Mouse (Mus musculus): ENCODE data around the gene Ddx23. TPM values are rescaled to one million over a fixed set of nuclear protein-coding genes. Genes with fewer than 3 reads are reported as not detected.

The Ddx23 gene
- polyA plus RNA-seq, 1 experiment from 2014 or later: 24.7 TPM

- Histone ChIP-seq H3K4me2 (peak overlapping the region; percentile 38), H3K9ac (peak overlapping the region; percentile 26), H3K9me3 (no peaks in the 10 kb centered on the region), H3K4me3 (peak overlapping the region; percentile 14), H3K27me3 (no peaks in the 10 kb centered on the region), H3K27ac (peak overlapping the region; percentile 77), H3K4me1 (peaks cover 46% of the 10 kb centered on the region), H3K36me3 (peaks cover 69% of the 10 kb centered on the region)
- 45% methylated on average over 13 of the region's 13 CpGs for WGBS
- ATAC-seq (ENCODE audit: insufficient number of reproducible peaks, low FRiP score, low TSS enrichment, low read depth): no peak; the same call in 1 of the 2 replicates
Observed at GRCm38 (mm10) chr15:98602191-98602881, 60.4 kb downstream of the Ddx23 start.

- WGBS: 74% methylated on average over 7 of the region's 7 CpGs
- H3K4me3 ChIP-seq: no peak overlapping the region; the same call in 1 of the 2 replicates
- H3K9ac ChIP-seq: no peak overlapping the region
- H3K27me3 ChIP-seq: no peaks in the 10 kb centered on the region
- H3K9me3 ChIP-seq: no peaks in the 10 kb centered on the region
- peaks cover 40% of the 10 kb centered on the region for H3K4me1 ChIP-seq
- peak overlapping the region; percentile 38 for H3K4me2 ChIP-seq
- H3K36me3 ChIP-seq: peaks cover 74% of the 10 kb centered on the region
- H3K27ac ChIP-seq: peak overlapping the region; percentile 77
- ATAC-seq (ENCODE audit: insufficient number of reproducible peaks, low FRiP score, low TSS enrichment, low read depth): no peak
Observed at GRCm38 (mm10) chr15:98601832-98602190, 60.9 kb downstream of the Ddx23 start.

GRCm38 (mm10) chr15:98600036-98600709, 62.5 kb downstream of the Ddx23 start:
- Histone ChIP-seq H3K4me3 (no peak overlapping the region), H3K27ac (no peak overlapping the region), H3K36me3 (peaks cover 87% of the 10 kb centered on the region), H3K4me1 (peaks cover 31% of the 10 kb centered on the region), H3K4me2 (no peak overlapping the region), H3K9ac (no peak overlapping the region), H3K9me3 (no peaks in the 10 kb centered on the region), H3K27me3 (no peaks in the 10 kb centered on the region)
- ATAC-seq (ENCODE audit: insufficient number of reproducible peaks, low FRiP score, low TSS enrichment, low read depth): no peak
- 83% methylated on average over 12 of the region's 12 CpGs for whole genome bisulfite sequencing

- no peak overlapping the region for H3K9ac ChIP-seq
- H3K4me2 ChIP-seq: no peak overlapping the region
- no peaks in the 10 kb centered on the region for H3K9me3 ChIP-seq
- 95% methylated on average over 14 of the region's 14 CpGs for WGBS
- H3K27ac ChIP-seq: no peak overlapping the region
- no peak overlapping the region for H3K4me3 ChIP-seq
- peaks cover under 1% of the 10 kb centered on the region for H3K4me1 ChIP-seq
- no peak for ATAC-seq (ENCODE audit: insufficient number of reproducible peaks, low FRiP score, low TSS enrichment, low read depth)
- no peaks in the 10 kb centered on the region for H3K27me3 ChIP-seq
- peaks cover 91% of the 10 kb centered on the region for H3K36me3 ChIP-seq
Observed at GRCm38 (mm10) chr15:98596609-98597008, 66.1 kb downstream of the Ddx23 start.

Other genes with a start within 250 kb of the Ddx23 start
- not detected in 2 replicates for gene Olfr282, start 231.7 kb downstream of the Ddx23 start, polyA plus RNA-seq (2015; fragmentation: Nextera tagmentation; extraction: Ambion mirVana)
- gene Olfr281, start 210.3 kb downstream of the Ddx23 start, polyA plus RNA-seq (2015; fragmentation: Nextera tagmentation; extraction: Ambion mirVana): not detected in 2 replicates
- gene OR5BS1P, start 193.0 kb downstream of the Ddx23 start, polyA plus RNA-seq (2015; fragmentation: Nextera tagmentation; extraction: Ambion mirVana): not detected in 2 replicates
- gene Lalba, start 180.2 kb downstream of the Ddx23 start, polyA plus RNA-seq (2015; fragmentation: Nextera tagmentation; extraction: Ambion mirVana): 0.20 TPM in 1 of 2 replicates, not detected in the other
- not detected in 2 replicates for gene Olfr279, start 170.5 kb downstream of the Ddx23 start, polyA plus RNA-seq (2015; fragmentation: Nextera tagmentation; extraction: Ambion mirVana)
- gene Kansl2, start 128.6 kb downstream of the Ddx23 start, polyA plus RNA-seq (2015; fragmentation: Nextera tagmentation; extraction: Ambion mirVana): 90.5 and 101 TPM in 2 replicates
- gene Ccnt1, start 92.0 kb downstream of the Ddx23 start, polyA plus RNA-seq (2015; fragmentation: Nextera tagmentation; extraction: Ambion mirVana): 50.8 and 55.2 TPM in 2 replicates
- not detected in 2 replicates for gene 4930415O20Rik, start 91.9 kb downstream of the Ddx23 start, polyA plus RNA-seq (2015; fragmentation: Nextera tagmentation; extraction: Ambion mirVana)
- gene Adcy6, start 52.8 kb downstream of the Ddx23 start, polyA plus RNA-seq (2015; fragmentation: Nextera tagmentation; extraction: Ambion mirVana): 15.1 and 15.8 TPM in 2 replicates
- gene Cacnb3, start 32.1 kb downstream of the Ddx23 start, polyA plus RNA-seq (2015; fragmentation: Nextera tagmentation; extraction: Ambion mirVana): 41.4 and 46.6 TPM in 2 replicates
- gene Rnd1, start 14.6 kb upstream of the Ddx23 start, polyA plus RNA-seq (2015; fragmentation: Nextera tagmentation; extraction: Ambion mirVana): 0.71 and 0.95 TPM in 2 replicates
- 0.65 and 0.74 TPM in 2 replicates for gene Ccdc65, start 45.3 kb upstream of the Ddx23 start, polyA plus RNA-seq (2015; fragmentation: Nextera tagmentation; extraction: Ambion mirVana)
- 90.0 and 101 TPM in 2 replicates for gene Fkbp11, start 65.3 kb upstream of the Ddx23 start, polyA plus RNA-seq (2015; fragmentation: Nextera tagmentation; extraction: Ambion mirVana)
- 41.7 and 49.3 TPM in 2 replicates for gene Arf3, start 100.3 kb upstream of the Ddx23 start, polyA plus RNA-seq (2015; fragmentation: Nextera tagmentation; extraction: Ambion mirVana)
- 6.0 and 7.0 TPM in 2 replicates for gene Wnt10b, start 115.3 kb upstream of the Ddx23 start, polyA plus RNA-seq (2015; fragmentation: Nextera tagmentation; extraction: Ambion mirVana)
- gene Wnt1, start 127.0 kb upstream of the Ddx23 start, polyA plus RNA-seq (2015; fragmentation: Nextera tagmentation; extraction: Ambion mirVana): 0.06 and 0.14 TPM in 2 replicates
- gene Ddn, start 146.6 kb upstream of the Ddx23 start, polyA plus RNA-seq (2015; fragmentation: Nextera tagmentation; extraction: Ambion mirVana): 0.15 TPM in 1 of 2 replicates, not detected in the other
- gene Prkag1, start 168.6 kb upstream of the Ddx23 start, polyA plus RNA-seq (2015; fragmentation: Nextera tagmentation; extraction: Ambion mirVana): 91.4 and 94.3 TPM in 2 replicates
- 11.8 and 13.7 TPM in 2 replicates for gene Kmt2d, start 208.3 kb upstream of the Ddx23 start, polyA plus RNA-seq (2015; fragmentation: Nextera tagmentation; extraction: Ambion mirVana)
- 14.1 and 14.2 TPM in 2 replicates for gene Rhebl1, start 231.6 kb upstream of the Ddx23 start, polyA plus RNA-seq (2015; fragmentation: Nextera tagmentation; extraction: Ambion mirVana)
- gene Dhh, start 235.6 kb upstream of the Ddx23 start, polyA plus RNA-seq (2015; fragmentation: Nextera tagmentation; extraction: Ambion mirVana): 1.8 and 2.7 TPM in 2 replicates